Mouse (Mus musculus) heart, postnatal 25 days (tissue): ENCODE results near the gene Rapgef3. TPM values are rescaled to one million over a fixed set of nuclear protein-coding genes. Genes with fewer than 3 reads are reported as not detected.

Experiments
- DNase-seq: peaks from one replicate; pipeline ENCODE4 v3.0.0; 2022; ENCODE audit warnings: low spot score
- intact Hi-C: fragments of 180-260 bp; cut with DNase I; formaldehyde crosslinking; loops from one replicate; pipeline ENCODE4 v1.15.1; 2025
- total RNA-seq, 2 experiments: library from RNA; stranded (reverse); gene quantifications; 2 replicates each; pipeline ENCODE4 v1.2.3; 2021

Gene Rapgef3
- total RNA-seq, 2 experiments from 2014 or later: 20.7 to 26.5 TPM

DNA sequence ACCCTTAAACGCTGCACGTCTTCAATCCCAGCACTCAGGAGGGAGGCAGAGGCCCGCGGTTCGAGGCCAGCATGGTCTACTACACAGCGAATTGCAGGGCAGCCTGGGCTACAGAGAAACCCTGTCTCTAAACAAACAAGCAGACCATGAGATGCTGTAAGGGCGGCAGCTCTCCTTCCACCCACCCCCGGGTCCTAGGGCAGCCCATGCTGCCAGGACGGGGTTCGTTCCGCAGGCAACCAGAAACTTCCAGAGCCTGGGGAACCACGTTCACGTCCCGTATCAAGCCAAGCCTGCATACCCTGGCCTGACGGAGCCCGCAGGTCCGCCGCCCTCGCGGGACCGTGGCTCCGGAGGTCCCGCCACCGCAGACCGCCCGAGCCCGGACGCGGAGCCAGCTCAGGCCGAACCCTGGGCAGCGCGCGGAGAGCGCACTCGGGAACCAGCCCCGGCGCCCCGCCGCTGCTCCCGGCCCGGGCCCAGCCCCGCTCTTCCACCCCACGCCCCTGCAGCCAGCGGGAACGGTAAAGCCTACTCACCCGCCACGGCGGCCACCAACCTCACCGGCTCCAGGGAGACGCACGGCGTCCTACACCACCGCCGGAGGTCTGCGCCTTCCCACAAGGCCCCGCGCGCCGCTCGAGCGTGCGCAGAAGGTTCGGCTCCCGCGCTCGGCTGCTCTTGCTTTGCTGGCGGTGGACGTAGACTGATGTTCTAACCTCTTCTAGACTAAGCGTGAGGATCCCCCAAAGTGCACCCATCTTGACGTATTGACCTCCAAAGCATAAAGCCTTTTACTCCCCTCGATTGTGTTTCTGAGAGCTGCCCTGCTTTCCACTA is 62.3 kb downstream of the Rapgef3 start, which contains the start of gene Rpap3:
Gene Rpap3, minus strand, starts transcription at position 615 of the 840 bp plus-strand sequence.
- peak; percentile 65 for DNase-seq
- intact Hi-C loops: no loop called here

DNA sequence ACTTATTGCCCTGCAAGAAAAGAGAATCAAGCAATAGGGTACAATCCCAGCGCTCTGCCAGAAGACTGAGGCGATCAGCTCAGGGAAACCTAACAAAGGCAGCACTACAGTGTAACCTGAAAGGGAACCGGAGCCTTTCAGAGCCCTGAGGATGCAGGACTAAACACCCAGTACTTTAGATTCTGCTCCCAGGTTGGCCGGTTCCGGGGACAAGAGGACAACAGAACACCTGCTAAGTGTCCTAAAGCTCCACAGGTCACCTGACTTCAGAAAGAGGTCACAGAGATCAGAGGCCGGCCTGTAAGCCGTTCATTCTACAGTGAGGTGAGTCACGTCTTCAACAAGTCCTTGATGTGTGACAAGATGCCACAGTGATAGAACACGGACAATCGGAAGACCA is 71.2 kb downstream of the Rapgef3 start:
- DNase-seq: no peak
- intact Hi-C loops: no loop called here

Other genes starting within 250 kb of the Rapgef3 start
- gene Rpap3, start 62.1 kb downstream of the Rapgef3 start, total RNA-seq: 10 to 100 TPM; 12.8 to 14.3 TPM
- gene Endou, start 36.6 kb downstream of the Rapgef3 start, total RNA-seq: 1 to 10 TPM; 1.4 to 1.8 TPM
- 10 to 100 TPM; 76.5 to 83.0 TPM for gene Slc48a1, start 10.5 kb upstream of the Rapgef3 start, total RNA-seq
- 10 to 100 TPM; 30.3 to 33.0 TPM for gene Hdac7, start 76.5 kb upstream of the Rapgef3 start, total RNA-seq
- 1 to 10 TPM; 1.5 to 2.5 TPM for gene Vdr, start 142.7 kb upstream of the Rapgef3 start, total RNA-seq
- 10 to 100 TPM; 10.9 to 15.3 TPM for gene Tmem106c, start 196.2 kb upstream of the Rapgef3 start, total RNA-seq
- under 1 TPM; 0.36 to 0.52 TPM for gene Col2a1, start 236.7 kb upstream of the Rapgef3 start, total RNA-seq